Mouse (Mus musculus) urinary bladder, postnatal 36 days (tissue): ENCODE measurements at regions not wholly inside any gene's neighbourhood (a gene's known extent, or its start where the extent isn't known, plus 50 kb on each side); places are given as distances from the start of the nearest gene placed in this dataset.

Experiments
- DNase-seq, 2 experiments: peaks; one replicate each; pipeline ENCODE4 v3.0.0; 2022; ENCODE audit warnings: low spot score in 2 of 2, mixed read lengths in 1 of 2

DNA sequence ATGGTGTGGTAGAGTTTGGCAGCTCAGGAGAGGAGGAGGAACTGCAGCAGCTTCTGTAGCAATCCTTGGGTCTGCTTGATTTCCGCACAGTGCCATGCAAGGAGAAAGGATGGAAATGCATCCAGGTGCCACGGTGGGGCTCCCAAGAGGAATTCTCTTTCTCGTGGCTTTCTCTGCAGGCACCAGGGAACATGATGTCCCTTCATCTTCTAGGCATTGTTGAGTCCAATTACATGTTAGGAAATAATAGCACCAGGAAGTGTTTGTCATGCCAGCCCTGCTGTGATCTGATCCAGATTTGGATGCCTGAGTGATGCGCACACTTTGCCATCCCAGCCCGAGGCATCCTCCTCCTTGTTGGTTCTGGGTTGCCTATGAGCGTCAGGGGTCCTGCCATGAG lies 72.6 kb upstream of the Agap1 start:
- no peak for DNase-seq

DNA sequence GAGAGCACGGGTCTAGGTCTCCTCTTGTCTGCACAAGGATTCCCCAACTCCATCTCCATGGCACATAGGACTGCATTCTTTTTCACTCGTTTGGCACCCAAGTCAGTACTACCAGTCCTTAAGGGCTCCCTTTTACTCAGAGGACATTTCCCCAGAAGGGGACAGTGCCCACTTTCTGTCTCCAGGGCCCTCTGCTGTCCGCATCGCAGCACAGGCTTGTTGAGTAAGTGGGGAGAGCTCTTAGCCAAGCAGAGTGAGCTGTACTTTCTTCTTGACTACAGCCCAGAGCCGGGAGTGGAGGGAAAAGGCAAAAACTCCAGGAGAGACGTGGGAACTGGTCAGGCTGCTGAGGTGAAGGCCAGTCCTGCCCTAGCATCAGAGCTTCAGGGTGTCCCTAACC lies 69.5 kb upstream of the Agap1 start:
- no peak for DNase-seq

DNA sequence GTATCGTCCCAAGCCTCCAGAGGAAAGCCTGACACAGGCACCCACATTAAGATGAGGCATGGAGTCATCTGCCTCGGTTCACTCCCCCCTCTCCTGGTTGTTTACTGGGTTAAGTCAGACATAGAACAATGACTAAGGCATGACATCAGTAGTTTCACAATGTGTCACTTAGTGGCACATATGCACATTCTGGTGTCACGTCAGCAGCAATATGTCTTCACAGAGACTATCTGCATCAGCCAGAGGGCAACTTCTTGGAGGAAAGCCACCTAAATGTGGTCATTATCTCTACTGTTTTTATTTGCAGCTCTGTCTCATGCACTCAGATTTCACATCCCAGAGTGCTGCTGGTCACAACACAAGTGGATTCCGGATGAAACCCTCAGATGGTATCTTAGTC lies 61.9 kb upstream of the Agap1 start:
- no peak for DNase-seq

DNA sequence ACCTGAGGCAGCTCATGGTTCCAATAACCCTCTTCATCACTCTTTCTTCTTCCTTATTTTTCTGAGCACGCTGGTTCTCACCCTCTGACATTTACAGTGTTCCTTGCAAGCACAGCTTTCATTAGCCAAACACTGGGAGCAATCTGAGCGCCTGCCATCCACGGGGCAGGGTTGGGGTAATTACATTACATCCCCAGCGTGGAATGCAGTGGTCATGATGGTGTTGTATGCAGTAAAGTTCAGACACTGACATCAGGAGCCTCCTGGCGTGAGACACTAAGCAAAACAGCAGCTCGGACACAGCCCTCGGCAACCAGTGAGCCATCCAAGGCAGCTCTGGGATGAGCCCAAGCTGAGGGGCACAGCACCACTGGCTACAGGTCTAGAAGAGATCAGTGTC lies 60.1 kb upstream of the Agap1 start:
- DNase-seq = no peak

DNA sequence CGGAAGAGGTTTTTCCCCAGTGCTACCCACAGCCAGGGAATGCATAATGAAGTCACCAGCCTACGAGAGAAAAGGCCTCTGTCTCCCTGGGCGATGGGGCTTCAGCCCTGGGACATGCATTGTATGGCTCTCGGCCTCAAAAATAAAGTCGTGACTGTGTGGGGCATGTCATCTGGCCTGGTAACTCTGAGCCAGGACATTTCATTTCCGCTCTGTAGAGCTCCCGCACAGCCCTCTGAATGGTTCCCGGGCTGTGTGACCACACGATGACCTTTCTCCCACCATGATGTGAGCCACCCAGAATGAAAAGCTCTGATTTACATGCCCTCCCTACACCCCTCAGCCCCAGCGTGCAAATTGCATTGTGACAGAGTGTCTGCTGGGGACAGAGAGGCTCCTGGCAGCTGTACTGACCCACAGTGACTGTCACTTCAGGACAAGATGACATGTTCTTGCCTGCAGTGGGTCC lies 53.8 kb upstream of the Agap1 start:
- DNase-seq = no peak

DNA sequence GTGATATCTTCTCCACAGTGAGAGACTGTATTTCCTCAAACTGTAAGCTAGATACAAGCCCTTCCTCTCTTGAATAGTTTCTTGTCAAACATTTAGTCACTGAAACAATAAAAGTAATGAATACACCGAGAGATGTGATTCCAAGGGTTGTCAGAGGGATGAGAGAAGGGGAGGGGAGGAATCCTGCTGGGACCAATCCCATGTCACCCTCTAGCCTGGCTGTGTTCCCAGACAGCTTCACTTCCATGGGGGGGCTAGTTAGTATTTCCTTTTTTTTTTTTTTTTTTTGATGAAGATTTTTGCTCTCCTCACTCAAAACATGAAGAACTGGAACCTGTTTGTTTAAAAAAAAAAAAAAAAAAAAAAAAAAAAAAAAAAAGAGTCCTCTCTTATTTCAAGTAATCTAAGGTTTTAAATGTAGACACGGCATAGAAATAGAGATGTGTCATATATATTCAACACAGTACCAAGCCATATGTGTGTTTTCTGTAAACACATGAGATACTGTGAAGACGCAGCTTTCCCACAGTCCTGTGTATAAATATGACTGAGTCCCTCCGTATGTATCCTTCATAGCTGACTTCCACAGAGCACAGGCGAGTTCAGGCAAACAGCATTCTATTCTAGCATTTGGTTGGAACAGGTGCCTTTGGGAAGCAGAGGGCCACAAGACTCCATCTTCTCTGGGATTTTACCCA lies 51.9 kb upstream of the Agap1 start:
- no peak for DNase-seq

DNA sequence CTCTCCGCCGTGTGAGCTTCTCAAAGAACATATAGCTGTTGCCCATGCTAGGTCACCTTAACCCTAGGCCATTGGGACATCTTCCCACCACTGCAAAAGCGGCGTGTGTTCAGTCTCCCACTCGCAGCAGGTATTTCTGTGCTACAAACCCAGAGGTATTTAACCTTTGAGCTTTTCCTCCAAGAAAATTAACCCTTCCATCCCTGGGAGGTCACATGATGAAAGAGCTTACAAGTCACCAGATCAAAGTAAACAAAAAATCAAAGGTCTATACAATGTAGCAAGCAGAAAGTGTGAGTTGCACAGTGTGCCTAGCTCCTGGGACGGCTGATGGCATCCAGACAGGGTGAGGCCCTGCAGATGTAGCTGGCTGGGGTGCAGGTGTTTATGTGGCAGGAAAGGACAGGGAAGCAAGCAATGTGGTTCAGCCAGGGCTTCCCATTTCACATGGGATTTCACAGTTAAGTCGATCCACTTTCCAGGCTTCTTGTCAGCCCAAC lies 51.0 kb upstream of the Agap1 start:
- DNase-seq = no peak
